Mouse (Mus musculus) hindbrain, postnatal 0 days (tissue): ENCODE data around the gene Mettl6. TPM values are rescaled to one million over a fixed set of nuclear protein-coding genes. Genes with fewer than 3 reads are reported as not detected.

Experiments
- ATAC-seq: fragments of 200-750 bp; cut with Nextera tagmentation; 2 replicates; pipeline ENCODE4 v1.8.0; 2017; ENCODE audit warnings: mild to moderate bottlenecking, moderate TSS enrichment, moderate library complexity
- DNase-seq: peaks from one replicate; pipeline ENCODE4 v3.0.0-alpha.2; 2015; ENCODE audit warnings: low spot score
- H3K27ac ChIP-seq: fragments of 300-500 bp; sonication (generic); 2 replicates; pipeline ENCODE4 v1.5.1; 2014; ENCODE audit warnings: mild to moderate bottlenecking
- H3K27me3 ChIP-seq: fragments of 300-500 bp; sonication (generic); 2 replicates; pipeline ENCODE4 v1.6.1; 2014; ENCODE audit warnings: low read length, mixed read lengths; ENCODE audit not compliant: insufficient read depth
- H3K36me3 ChIP-seq: fragments of 300-500 bp; sonication (generic); 2 replicates; pipeline ENCODE4 v1.6.1; 2014; ENCODE audit warnings: low read length, mixed read lengths; ENCODE audit not compliant: insufficient read depth
- H3K4me1 ChIP-seq: fragments of 300-500 bp; sonication (generic); 2 replicates; pipeline ENCODE4 v1.6.1; 2014; ENCODE audit warnings: antibody characterized with exemption, low read length, mixed read lengths; ENCODE audit not compliant: insufficient read depth
- H3K4me2 ChIP-seq: fragments of 300-500 bp; sonication (generic); 2 replicates; pipeline ENCODE4 v1.6.1; 2014; ENCODE audit warnings: low read depth, mild to moderate bottlenecking, low read length, moderate library complexity, mixed read lengths
- H3K4me3 ChIP-seq: fragments of 300-500 bp; sonication (generic); 2 replicates; pipeline ENCODE4 v1.5.1; 2014; ENCODE audit warnings: low read length
- H3K9ac ChIP-seq: fragments of 300-500 bp; sonication (generic); replicated peaks from 2 replicates; pipeline ENCODE4 v1.6.1; 2014; ENCODE audit warnings: mild to moderate bottlenecking, low read length, moderate library complexity, mixed read lengths
- H3K9me3 ChIP-seq: fragments of 300-500 bp; sonication (generic); 2 replicates; pipeline ENCODE4 v1.6.1; 2016; ENCODE audit warnings: low read length, mixed read lengths
- CTCF ChIP-seq: IDR thresholded peaks from 2 replicates; pipeline ENCODE4 v1.5.1; 2016; ENCODE audit warnings: antibody characterized with exemption, control low read depth, low read depth
- WGBS: fragments of 180-500 bp; shearing (Covaris S2); extraction: QIAGEN DNeasy Blood & Tissue Kit; methylation state at CpG from one replicate; pipeline ENCODE4 v1.1.7; 2014; 5-methylcytosine and 5-hydroxymethylcytosine counted together
- polyA plus RNA-seq: library from polyadenylated mRNA; unstranded; fragments of >200 nt; fragmentation: Nextera tagmentation; extraction: Ambion mirVana; gene quantifications from 2 replicates; pipeline ENCODE4 v1.2.1, GENCODE M21; 2015
- total RNA-seq: library from RNA; depleted of rRNA; stranded (reverse); fragments of >200 nt; gene quantifications from 2 replicates; pipeline ENCODE4 v1.2.3, GENCODE M21; 2014; rRNA removed

Gene Mettl6
- total RNA-seq (14.8 and 14.9 TPM in 2 replicates), polyA plus RNA-seq (32.7 and 36.8 TPM in 2 replicates)

- peaks cover 19% of the 10 kb centered on the region for H3K4me1 ChIP-seq
- peak within 1 kb of the TSS; percentile 86 for H3K9ac ChIP-seq
- WGBS, result 0% methylated on average over 49 of the region's 49 CpGs
- H3K4me2 ChIP-seq, result peak within 1 kb of the TSS; percentile 79
- no peaks in the 10 kb centered on the region for H3K9me3 ChIP-seq
- peak within 1 kb of the TSS; percentile 91 for H3K4me3 ChIP-seq
- H3K36me3 ChIP-seq, result peaks cover 14% of the 10 kb centered on the region; the same call in 1 of the 2 replicates
- DNase-seq (peak; percentile 96), ATAC-seq (peak; percentile 97)
- TF ChIP-seq CTCF, result no peak
- H3K27me3 ChIP-seq, result no peaks in the 10 kb centered on the region
- H3K27ac ChIP-seq, result peak within 1 kb of the TSS; percentile 87
Measured at GRCm38 (mm10) chr14:31494975-31495455, at the start of gene Mettl6. Mettl6 (minus strand) TSS chr14:31495040.

- TF ChIP-seq CTCF, result no peak
- no peak overlapping the region for H3K4me2 ChIP-seq
Measured at GRCm38 (mm10) chr14:31543885-31544442, 49.1 kb upstream of the Mettl6 start.

DNA sequence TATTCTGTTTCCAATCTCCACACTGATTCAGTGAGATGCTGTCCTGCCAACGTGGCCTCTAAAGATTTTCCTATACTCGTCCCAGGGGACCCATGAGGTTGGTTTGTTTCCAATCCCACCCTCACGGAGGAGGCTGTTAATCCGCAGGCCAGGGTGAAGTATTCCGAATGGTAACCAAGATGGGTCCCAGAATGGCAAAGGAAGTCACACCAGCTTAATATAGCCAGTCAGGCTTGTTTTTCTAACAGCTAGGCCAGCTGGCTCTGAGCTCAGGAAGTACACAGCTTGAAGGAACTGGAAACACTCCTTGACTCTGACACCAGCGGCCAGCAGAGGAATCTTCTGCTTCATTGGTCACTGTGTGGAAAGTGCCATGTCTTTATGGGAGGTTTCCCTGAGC lies 42.5 kb upstream of the Mettl6 start:
- 62% methylated on average over 6 of the region's 6 CpGs for WGBS
- DNase-seq, result peak; percentile 65
- H3K36me3 ChIP-seq, result no peaks in the 10 kb centered on the region
- peak; percentile 62; the same call in 1 of the 2 replicates for ATAC-seq
- no peak overlapping the region for H3K9ac ChIP-seq
- H3K4me3 ChIP-seq, result no peak overlapping the region
- TF ChIP-seq CTCF, result no peak
- H3K4me1 ChIP-seq, result no peaks in the 10 kb centered on the region
- H3K4me2 ChIP-seq, result no peak overlapping the region
- H3K9me3 ChIP-seq, result no peaks in the 10 kb centered on the region
- H3K27ac ChIP-seq, result no peak overlapping the region
- no peaks in the 10 kb centered on the region for H3K27me3 ChIP-seq

More at GRCm38 (mm10) chr14:31543885-31544442, 49.1 kb upstream of the Mettl6 start:
- Histone ChIP-seq H3K4me3 (no peak overlapping the region), H3K4me1 (no peaks in the 10 kb centered on the region), H3K27me3 (no peaks in the 10 kb centered on the region), H3K9me3 (no peaks in the 10 kb centered on the region), H3K27ac (no peak overlapping the region), H3K9ac (no peak overlapping the region), H3K36me3 (no peaks in the 10 kb centered on the region)
- DNase-seq (no peak), ATAC-seq (no peak)
- 82% methylated on average over 11 of the region's 11 CpGs for WGBS

DNA sequence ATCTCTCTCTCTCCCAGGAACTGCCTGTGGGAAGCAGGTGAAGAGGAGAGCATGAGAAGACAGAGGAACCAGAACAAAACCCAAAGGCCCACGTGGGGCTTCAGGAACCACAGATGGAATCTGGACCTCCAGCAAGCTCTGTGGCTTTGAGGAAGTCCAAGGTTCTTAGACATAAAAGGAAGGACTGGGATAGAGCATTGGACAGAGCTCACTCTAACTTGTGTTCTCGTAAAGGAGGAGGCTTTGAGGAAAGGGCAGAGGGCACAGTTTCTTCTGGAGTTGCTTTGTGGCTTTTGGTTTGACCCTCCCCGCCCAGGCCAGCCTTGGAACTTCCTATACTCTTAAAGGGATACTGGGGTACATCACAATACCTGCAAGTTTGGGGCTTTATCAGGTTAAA lies 37.8 kb upstream of the Mettl6 start:
- no peak for ATAC-seq
- DNase-seq, result no peak

DNA sequence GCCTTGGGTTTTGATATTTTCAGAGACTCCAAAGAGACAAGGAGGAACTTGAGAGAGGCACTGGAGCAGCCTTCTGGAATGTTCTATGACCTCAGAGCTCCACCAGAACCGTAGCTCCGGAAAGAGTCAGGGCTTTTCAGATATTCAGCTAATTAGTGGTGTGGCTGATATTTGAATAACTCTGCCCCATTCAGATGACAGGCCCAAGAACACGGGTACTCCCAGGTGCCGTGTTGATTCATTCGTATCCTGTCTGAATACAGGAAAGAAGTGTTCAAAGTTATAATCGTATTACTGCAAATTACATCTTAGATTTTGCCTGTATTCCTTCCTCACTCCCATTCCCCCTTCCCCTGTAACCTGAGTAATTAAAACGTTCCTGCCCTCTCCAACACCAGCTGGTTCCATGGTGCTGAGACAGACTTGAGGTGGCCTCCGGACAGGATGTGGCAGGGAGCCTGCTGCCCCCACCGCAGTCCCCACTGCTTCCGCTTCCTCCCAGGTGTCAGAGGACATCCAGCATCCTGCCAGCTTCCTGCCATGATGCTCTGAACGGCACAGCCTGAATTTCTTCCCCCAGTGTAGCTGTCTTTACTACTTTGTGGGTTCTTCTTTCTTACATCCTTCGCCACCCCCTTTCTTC lies 36.8 kb upstream of the Mettl6 start:
- H3K9ac ChIP-seq, result no peak overlapping the region
- H3K9me3 ChIP-seq, result no peaks in the 10 kb centered on the region
- no peak for TF ChIP-seq CTCF
- no peak overlapping the region for H3K4me3 ChIP-seq
- DNase-seq (no peak), ATAC-seq (no peak)
- H3K27ac ChIP-seq, result no peak overlapping the region
- H3K4me2 ChIP-seq, result no peak overlapping the region
- no peaks in the 10 kb centered on the region for H3K27me3 ChIP-seq
- no peaks in the 10 kb centered on the region for H3K36me3 ChIP-seq
- H3K4me1 ChIP-seq, result no peaks in the 10 kb centered on the region
- 79% methylated on average over 12 of the region's 12 CpGs for WGBS

More for the DNA sequence above, 37.8 kb upstream of the Mettl6 start:
- Histone ChIP-seq H3K9me3 (no peaks in the 10 kb centered on the region), H3K4me3 (no peak overlapping the region), H3K4me1 (no peaks in the 10 kb centered on the region), H3K9ac (no peak overlapping the region), H3K36me3 (no peaks in the 10 kb centered on the region), H3K4me2 (no peak overlapping the region), H3K27me3 (no peaks in the 10 kb centered on the region), H3K27ac (no peak overlapping the region)
- WGBS, result 61% methylated on average over 3 of the region's 3 CpGs
- no peak for TF ChIP-seq CTCF

- no peak overlapping the region for H3K4me3 ChIP-seq
- no peak for DNase-seq
- H3K9ac ChIP-seq, result no peak overlapping the region
- WGBS, result 88% methylated on average over 4 of the region's 4 CpGs
- ATAC-seq, result no peak
- H3K4me2 ChIP-seq, result no peak overlapping the region
- H3K27ac ChIP-seq, result no peak overlapping the region
- H3K27me3 ChIP-seq, result no peaks in the 10 kb centered on the region
- no peaks in the 10 kb centered on the region for H3K36me3 ChIP-seq
- no peak for TF ChIP-seq CTCF
- no peaks in the 10 kb centered on the region for H3K9me3 ChIP-seq
- no peaks in the 10 kb centered on the region for H3K4me1 ChIP-seq
Measured at GRCm38 (mm10) chr14:31530847-31531246, 36.0 kb upstream of the Mettl6 start.
